Mouse (Mus musculus) liver, embryonic 11.5 days (tissue): ENCODE results near the gene Ngly1. TPM values are rescaled to one million over a fixed set of nuclear protein-coding genes. Genes with fewer than 3 reads are reported as not detected.

Source experiments
- ATAC-seq: fragments of 200-750 bp; cut with Nextera tagmentation; replicated peaks from 2 replicates; pipeline ENCODE4 v1.8.0; 2017; ENCODE audit warnings: moderate number of reproducible peaks, mild to moderate bottlenecking, moderate TSS enrichment, moderate library complexity; ENCODE audit not compliant: low FRiP score
- DNase-seq: peaks from one replicate; pipeline ENCODE4 v3.0.0-alpha.2; 2017; ENCODE audit warnings: low spot score
- H3K27ac ChIP-seq: fragments of 300-500 bp; sonication (generic); 2 replicates; pipeline ENCODE4 v1.5.1; 2014; ENCODE audit warnings: mild to moderate bottlenecking, low read depth, low read length, control low read depth
- H3K27me3 ChIP-seq: fragments of 300-500 bp; sonication (generic); replicated peaks from 2 replicates; pipeline ENCODE4 v1.6.1; 2014; ENCODE audit warnings: low read length, mixed read lengths; ENCODE audit not compliant: control insufficient read depth, insufficient read depth
- H3K36me3 ChIP-seq: fragments of 300-500 bp; sonication (generic); 2 replicates; pipeline ENCODE4 v1.6.1; 2014; ENCODE audit warnings: mild to moderate bottlenecking, low read length, moderate library complexity, mixed read lengths; ENCODE audit not compliant: control insufficient read depth, insufficient read depth
- H3K4me1 ChIP-seq: fragments of 300-500 bp; sonication (generic); replicated peaks from 2 replicates; pipeline ENCODE4 v1.6.1; 2014; ENCODE audit warnings: low read length, mixed read lengths; ENCODE audit not compliant: control insufficient read depth, insufficient read depth
- H3K4me2 ChIP-seq: fragments of 300-500 bp; sonication (generic); 2 replicates; pipeline ENCODE4 v1.6.1; 2014; ENCODE audit warnings: mild to moderate bottlenecking, control low read depth, moderate library complexity
- H3K4me3 ChIP-seq: fragments of 300-500 bp; sonication (generic); 2 replicates; pipeline ENCODE4 v1.5.1; 2014; ENCODE audit warnings: low read depth, low read length, control low read depth
- H3K9ac ChIP-seq: fragments of 300-500 bp; sonication (generic); 2 replicates; pipeline ENCODE4 v1.6.1; 2014; ENCODE audit warnings: low read depth, low read length, control low read depth
- H3K9me3 ChIP-seq: fragments of 300-500 bp; sonication (generic); 2 replicates; pipeline ENCODE4 v1.6.1; 2016; ENCODE audit warnings: low read length, inconsistent platforms, mixed read lengths; ENCODE audit not compliant: control insufficient read depth
- WGBS: fragments of 180-500 bp; shearing (Covaris S2); extraction: QIAGEN DNeasy Blood & Tissue Kit; methylation state at CpG from one replicate; pipeline ENCODE4 v1.1.7; 2014; 5-methylcytosine and 5-hydroxymethylcytosine counted together
- polyA plus RNA-seq: library from polyadenylated mRNA; unstranded; fragments of >200 nt; fragmentation: Nextera tagmentation; extraction: Ambion mirVana; gene quantifications from 2 replicates; pipeline ENCODE4 v1.2.1, GENCODE M21; 2014

Gene Ngly1
- polyA plus RNA-seq, 1 experiment from 2014 or later = 25.7 TPM

DNA sequence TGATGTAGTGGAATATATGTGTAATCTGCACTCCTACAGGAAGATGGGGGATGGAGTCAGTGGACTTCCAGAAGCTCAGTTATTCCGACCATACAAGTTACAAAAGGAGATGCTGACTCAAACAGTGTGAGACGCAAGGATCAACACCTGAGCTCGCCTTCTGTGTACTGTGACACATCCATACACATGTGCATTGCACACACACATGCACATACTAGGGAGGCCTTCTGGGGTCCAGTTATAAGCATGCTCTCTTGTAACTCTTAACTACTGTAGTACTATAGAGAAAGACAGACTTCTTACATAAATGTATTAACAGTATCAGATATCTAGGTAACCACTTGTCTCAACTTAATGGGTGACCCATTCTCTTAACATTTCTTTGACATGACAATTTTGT lies 24.6 kb downstream of the Ngly1 start:
- no peak for ATAC-seq
- H3K9me3 ChIP-seq = no peaks in the 10 kb centered on the region
- no peak overlapping the region for H3K27ac ChIP-seq
- no peak overlapping the region for H3K4me2 ChIP-seq
- peaks cover 2% of the 10 kb centered on the region; the same call in 1 of the 2 replicates for H3K36me3 ChIP-seq
- WGBS = 87% methylated on average over 3 of the region's 3 CpGs
- no peaks in the 10 kb centered on the region for H3K4me1 ChIP-seq
- DNase-seq = no peak
- H3K27me3 ChIP-seq = no peaks in the 10 kb centered on the region
- H3K4me3 ChIP-seq = no peak overlapping the region
- H3K9ac ChIP-seq = no peak overlapping the region

- Histone ChIP-seq H3K4me2 (no peak overlapping the region), H3K27me3 (no peaks in the 10 kb centered on the region), H3K4me1 (no peaks in the 10 kb centered on the region), H3K27ac (no peak overlapping the region), H3K36me3 (peaks cover 3% of the 10 kb centered on the region; the same call in 1 of the 2 replicates), H3K9me3 (no peaks in the 10 kb centered on the region), H3K9ac (no peak overlapping the region), H3K4me3 (no peak overlapping the region)
- whole genome bisulfite sequencing = 83% methylated on average over 4 of the region's 4 CpGs
- DNase-seq (no peak), ATAC-seq (no peak)
Observed at GRCm38 (mm10) chr14:16279196-16279595, 30.1 kb downstream of the Ngly1 start.

DNA sequence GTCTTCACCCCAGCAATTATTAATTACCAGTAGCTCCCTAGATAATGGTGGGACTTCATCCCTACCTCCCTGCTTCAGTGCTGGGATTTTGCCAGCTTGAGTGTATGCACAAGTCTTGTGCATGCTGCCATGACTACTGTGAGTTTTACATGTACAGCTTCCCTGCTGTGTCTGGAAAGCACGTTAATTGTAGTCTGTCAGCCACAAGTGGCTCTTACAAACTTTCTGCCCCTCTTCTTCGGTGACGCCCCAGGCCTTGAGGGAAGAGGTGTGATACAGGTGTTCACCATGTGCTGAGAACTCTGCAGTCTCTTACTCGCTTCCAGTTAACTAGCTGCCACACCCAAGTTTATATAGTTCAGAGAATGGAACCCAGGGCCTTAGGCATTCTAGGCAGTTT lies 34.9 kb downstream of the Ngly1 start:
- H3K27me3 ChIP-seq = no peaks in the 10 kb centered on the region
- H3K4me1 ChIP-seq = no peaks in the 10 kb centered on the region
- no peak overlapping the region for H3K9ac ChIP-seq
- no peaks in the 10 kb centered on the region for H3K9me3 ChIP-seq
- peaks cover 3% of the 10 kb centered on the region; the same call in 1 of the 2 replicates for H3K36me3 ChIP-seq
- H3K4me3 ChIP-seq = no peak overlapping the region
- DNase-seq (no peak), ATAC-seq (no peak)
- no peak overlapping the region for H3K4me2 ChIP-seq
- 86% methylated on average over 4 of the region's 4 CpGs for WGBS
- no peak overlapping the region for H3K27ac ChIP-seq

GRCm38 (mm10) chr14:16292371-16292770 lies 43.3 kb downstream of the Ngly1 start:
- H3K27ac ChIP-seq = no peak overlapping the region
- H3K27me3 ChIP-seq = no peaks in the 10 kb centered on the region
- no peak overlapping the region for H3K4me3 ChIP-seq
- H3K9ac ChIP-seq = no peak overlapping the region
- H3K4me2 ChIP-seq = no peak overlapping the region
- DNase-seq = no peak
- ATAC-seq = no peak
- WGBS = 64% methylated on average over 1 of the region's 1 CpGs
- no peaks in the 10 kb centered on the region for H3K36me3 ChIP-seq
- H3K9me3 ChIP-seq = no peaks in the 10 kb centered on the region
- H3K4me1 ChIP-seq = no peaks in the 10 kb centered on the region

DNA sequence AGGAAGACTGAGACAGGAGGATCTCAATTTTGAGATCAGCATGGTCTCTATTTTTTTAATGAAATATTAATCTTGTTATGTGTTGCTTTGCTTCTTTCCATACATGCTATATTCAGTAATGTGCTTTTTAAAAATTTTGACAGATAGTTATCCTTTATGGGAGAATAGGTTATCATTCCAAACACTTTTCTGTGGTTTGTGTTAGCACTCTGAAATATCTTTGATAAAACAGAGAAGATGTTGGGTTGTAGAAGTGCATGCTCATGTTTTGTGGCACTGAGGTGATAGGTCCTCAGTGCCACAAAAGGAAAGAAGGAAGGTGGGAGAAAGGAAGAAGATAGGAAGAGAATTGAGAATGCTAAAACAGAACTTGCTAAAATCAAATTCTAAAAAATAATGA lies 43.9 kb downstream of the Ngly1 start:
- ATAC-seq = no peak
- Histone ChIP-seq H3K4me3 (no peak overlapping the region), H3K27me3 (no peaks in the 10 kb centered on the region), H3K9me3 (no peaks in the 10 kb centered on the region), H3K36me3 (no peaks in the 10 kb centered on the region; the same call in 1 of the 2 replicates), H3K4me2 (no peak overlapping the region), H3K9ac (no peak overlapping the region), H3K27ac (no peak overlapping the region), H3K4me1 (no peaks in the 10 kb centered on the region)
- no peak for DNase-seq

DNA sequence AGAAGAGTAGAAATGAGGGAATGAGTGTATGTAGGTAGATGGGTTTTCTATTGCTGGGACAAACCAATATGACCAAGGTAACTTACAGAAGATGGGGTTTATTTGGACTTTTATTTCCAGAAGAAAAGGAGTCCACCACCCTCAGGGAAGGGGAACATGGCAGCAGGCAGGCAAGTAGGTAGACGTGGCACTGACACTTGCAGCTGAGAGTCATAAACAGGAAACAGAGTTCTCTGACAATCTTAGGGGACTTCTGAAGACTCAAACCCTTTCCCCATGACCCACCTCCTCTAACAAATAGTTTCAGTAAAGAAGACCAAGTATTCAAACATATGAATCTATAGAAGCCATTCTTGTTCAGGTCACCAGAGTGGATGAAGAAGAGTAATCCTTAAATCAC lies 44.8 kb downstream of the Ngly1 start:
- Histone ChIP-seq H3K4me2 (no peak overlapping the region), H3K27me3 (no peaks in the 10 kb centered on the region), H3K4me1 (no peaks in the 10 kb centered on the region), H3K4me3 (no peak overlapping the region), H3K27ac (no peak overlapping the region), H3K9ac (no peak overlapping the region), H3K9me3 (no peaks in the 10 kb centered on the region), H3K36me3 (no peaks in the 10 kb centered on the region; the same call in 1 of the 2 replicates)
- DNase-seq (no peak), ATAC-seq (no peak)
- WGBS = 80% methylated on average over 1 of the region's 1 CpGs

- no peak overlapping the region for H3K4me2 ChIP-seq
- no peaks in the 10 kb centered on the region for H3K27me3 ChIP-seq
- no peaks in the 10 kb centered on the region for H3K4me1 ChIP-seq
- DNase-seq = no peak
- WGBS = 69% methylated on average over 2 of the region's 2 CpGs
- no peaks in the 10 kb centered on the region; the same call in 1 of the 2 replicates for H3K36me3 ChIP-seq
- H3K9ac ChIP-seq = no peak overlapping the region
- H3K27ac ChIP-seq = no peak overlapping the region
- ATAC-seq = no peak
- no peak overlapping the region for H3K4me3 ChIP-seq
- no peaks in the 10 kb centered on the region for H3K9me3 ChIP-seq
Observed at GRCm38 (mm10) chr14:16296816-16297468, 47.9 kb downstream of the Ngly1 start.

DNA sequence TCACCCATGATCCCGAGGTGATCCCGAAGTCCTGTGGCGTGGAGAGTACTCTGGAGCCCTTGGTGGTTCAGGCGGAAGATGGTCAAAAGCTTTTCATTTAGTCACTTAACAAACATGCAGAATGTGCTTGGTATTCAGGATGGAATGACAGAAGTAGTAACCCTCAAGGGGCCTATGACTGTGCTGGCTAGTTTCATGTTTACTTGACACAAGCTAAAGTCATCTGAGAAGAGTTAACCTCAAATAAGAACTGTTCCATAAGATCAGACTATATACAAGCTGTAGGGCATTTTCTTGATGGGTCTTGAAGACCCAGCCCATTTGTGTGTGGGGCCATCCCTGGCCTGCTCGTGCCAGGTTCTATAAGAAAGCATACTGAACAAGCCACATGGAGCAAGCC lies 52.7 kb downstream of the Ngly1 start:
- no peaks in the 10 kb centered on the region for H3K4me1 ChIP-seq
- WGBS = 86% methylated on average over 5 of the region's 5 CpGs
- no peak overlapping the region for H3K4me2 ChIP-seq
- H3K27me3 ChIP-seq = no peaks in the 10 kb centered on the region
- ATAC-seq (no peak), DNase-seq (no peak)
- no peak overlapping the region for H3K9ac ChIP-seq
- no peak overlapping the region for H3K4me3 ChIP-seq
- no peaks in the 10 kb centered on the region; the same call in 1 of the 2 replicates for H3K36me3 ChIP-seq
- H3K27ac ChIP-seq = no peak overlapping the region
- no peaks in the 10 kb centered on the region for H3K9me3 ChIP-seq

- Histone ChIP-seq H3K4me2 (no peak overlapping the region), H3K36me3 (no peaks in the 10 kb centered on the region; the same call in 1 of the 2 replicates), H3K4me1 (no peaks in the 10 kb centered on the region), H3K9ac (no peak overlapping the region), H3K9me3 (no peaks in the 10 kb centered on the region), H3K27me3 (no peaks in the 10 kb centered on the region), H3K4me3 (no peak overlapping the region), H3K27ac (no peak overlapping the region)
- ATAC-seq = no peak
- WGBS = 48% methylated on average over 1 of the region's 1 CpGs
- no peak for DNase-seq
Observed at GRCm38 (mm10) chr14:16302688-16303087, 53.6 kb downstream of the Ngly1 start.
